In genomic region chr7:3448737-3449454, GRCm38 (mm10) we compare ENCODE assay signal across 9 mouse cellular contexts. TPM values are rescaled to one million over a fixed set of nuclear protein-coding genes. Genes with fewer than 3 reads are reported as not detected.
A peak's percentile ranks its signal among the peaks of the same experiment; 100 is the strongest.
DNase-seq lines count a peak whose midpoint lies in the region; ATAC-seq and TF ChIP-seq lines count a peak whose summit lies in the region.
"Had no signal": no experiment of that assay in that cellular context is flagged by ENCODE, and none has a peak within 500 bp of the region (broad histone marks: within the 10 kb centered on the region; RNA-seq: fewer than 3 reads in every experiment).

No protein-coding gene starts in this region.

- TF ChIP-seq POLR2A in brain, embryonic 14.5 days (IDR thresholded peaks at IDR 0.05; ENCODE audit: borderline replicate concordance, extremely low read depth, insufficient read depth, insufficient read length, poor library complexity, severe bottlenecking), result no peak

- H3K4me2 ChIP-seq in forebrain, embryonic 14.5 days (ENCODE audit: low read length), result no peak overlapping the region

- peak; percentile 71 for DNase-seq in ES-CJ7 (ENCODE audit: low read depth, low spot score)
- DNase-seq in brain, embryonic 14.5 days (ENCODE audit: low read depth), result peak; percentile 78
- DNase-seq in forebrain, embryonic 14.5 days (ENCODE audit: low spot score), result peak; percentile 78
- peak; percentile 87 for DNase-seq in heart, postnatal 4 days
- peak; percentile 92 to 94 for DNase-seq in layer of hippocampus, postnatal 10 days (ENCODE audit: low spot score in 2 of 2)
- peak; percentile 75 for DNase-seq in lung, postnatal 36 days
- DNase-seq in right cerebral cortex, adult 2 months (ENCODE audit: low spot score in 2 of 2), result peak; percentile 82 to 85
- peak; percentile 69 for DNase-seq in urinary bladder, postnatal 14 days (ENCODE audit: low spot score)

- H3K36me3 ChIP-seq in forebrain, embryonic 14.5 days (ENCODE audit: control insufficient read depth, insufficient read depth, low read length), result no peaks in the 10 kb centered on the region

- WGBS in forebrain, embryonic 14.5 days, result 17% methylated on average over 15 of the region's 15 CpGs

- ATAC-seq in forebrain, embryonic 14.5 days, result peak; percentile 79

- no peaks in the 10 kb centered on the region for H3K9me3 ChIP-seq in forebrain, embryonic 14.5 days (replicated peaks; ENCODE audit: control insufficient read depth, low read length)

- peak; percentile 89 for TF ChIP-seq CTCF in brain, embryonic 14.5 days (IDR thresholded peaks at IDR 0.05; ENCODE audit: borderline replicate concordance, extremely low read depth, insufficient read depth, insufficient read length)

- no peak overlapping the region for H3K9ac ChIP-seq in forebrain, embryonic 14.5 days (ENCODE audit: low read length)

- no peaks in the 10 kb centered on the region for H3K4me1 ChIP-seq in forebrain, embryonic 14.5 days (ENCODE audit: control insufficient read depth, insufficient read depth, low read length)

- H3K4me3 ChIP-seq in forebrain, embryonic 14.5 days (ENCODE audit: low read depth, low read length), result no peak overlapping the region

- no peaks in the 10 kb centered on the region for H3K27me3 ChIP-seq in forebrain, embryonic 14.5 days (replicated peaks; ENCODE audit: control insufficient read depth, insufficient read depth, low read length)

- H3K27ac ChIP-seq in forebrain, embryonic 14.5 days (ENCODE audit: low read depth, low read length), result no peak overlapping the region

RNA-seq across cellular contexts. Expression of gene Cacng6, which starts 24.9 kb away (rescaled TPM):
- 0.16 and 0.18 TPM in 2 replicates for polyA plus RNA-seq in brain, embryonic 14.5 days (2012; rRNA removed)
- 0.09 TPM in 1 of 2 replicates, not detected in the other for polyA plus RNA-seq in forebrain, embryonic 14.5 days (2014; fragmentation: Nextera tagmentation; extraction: Ambion mirVana)
- 1 to 10 TPM; 7.9 to 9.0 TPM for total RNA-seq in heart, postnatal 4 days (2021)
- total RNA-seq in layer of hippocampus, postnatal 10 days (2021), result 1 to 10 TPM in 1 of 2 experiments, under 1 TPM in 1; 0.56 to 1.2 TPM
- total RNA-seq: hematopoietic stem cell, adult 5-6 weeks had no signal

RNA-seq across cellular contexts. Expression of gene Tarm1, which starts 53.5 kb away (rescaled TPM):
- 0.10 TPM in 1 of 2 replicates, not detected in the other for polyA plus RNA-seq in brain, embryonic 14.5 days (2012; rRNA removed)
- polyA plus RNA-seq in forebrain, embryonic 14.5 days (2014; fragmentation: Nextera tagmentation; extraction: Ambion mirVana), result not detected in 2 replicates
- total RNA-seq in heart, postnatal 4 days (2021), result not detected
- not detected for total RNA-seq in layer of hippocampus, postnatal 10 days (2021)

RNA-seq across cellular contexts. Expression of gene Cacng8, which starts 58.4 kb away (rescaled TPM):
- polyA plus RNA-seq in brain, embryonic 14.5 days (2012; rRNA removed), result 22.4 and 26.3 TPM in 2 replicates
- polyA plus RNA-seq in forebrain, embryonic 14.5 days (2014; fragmentation: Nextera tagmentation; extraction: Ambion mirVana), result 8.6 and 11.1 TPM in 2 replicates
- total RNA-seq in heart, postnatal 4 days (2021), result under 1 TPM in 1 of 2 experiments, not detected in 1; 0.18 TPM
- 100 to 1,000 TPM; 294 to 302 TPM for total RNA-seq in layer of hippocampus, postnatal 10 days (2021)
- total RNA-seq: hematopoietic stem cell, adult 5-6 weeks had no signal

Comparison
In these comparisons a context has a peak if more than half of its experiments do, and no peak if none do; other contexts are left out.
1. RNA of gene Cacng6, which starts 24.9 kb away (total RNA-seq): 7.9 to 9.0 TPM in heart, postnatal 4 days; 0.56 to 1.2 TPM in layer of hippocampus, postnatal 10 days; every median in the first group is over 4 times any median in the second.
2. RNA of gene Cacng8, which starts 58.4 kb away (total RNA-seq): 294 to 302 TPM in layer of hippocampus, postnatal 10 days; 0.18 TPM in heart, postnatal 4 days; every median in the first group is over 100 times any median in the second.
3. Peak in every context shown above with its lines, with median percentiles within 50 percentile points of each other: DNase-seq.